Mouse (Mus musculus) limb, embryonic 12.5 days (tissue): ENCODE measurements around the gene Pde9a. TPM values are rescaled to one million over a fixed set of nuclear protein-coding genes. Genes with fewer than 3 reads are reported as not detected.

ENCODE experiments used
- ATAC-seq: fragments of 200-750 bp; cut with Nextera tagmentation; 2 replicates; pipeline ENCODE4 v1.8.0; 2017; ENCODE audit warnings: low read depth, moderate TSS enrichment; ENCODE audit not compliant: insufficient number of reproducible peaks, insufficient read depth, low FRiP score, low TSS enrichment
- H3K27ac ChIP-seq: fragments of 300-500 bp; sonication (generic); 2 replicates; pipeline ENCODE4 v1.5.1; 2016; ENCODE audit warnings: mild to moderate bottlenecking, moderate library complexity
- H3K27me3 ChIP-seq: fragments of 300-500 bp; sonication (generic); 2 replicates; pipeline ENCODE4 v1.6.1; 2016; ENCODE audit warnings: mild to moderate bottlenecking, moderate library complexity
- H3K36me3 ChIP-seq: fragments of 300-500 bp; sonication (generic); 2 replicates; pipeline ENCODE4 v1.6.1; 2016; ENCODE audit warnings: mild to moderate bottlenecking, moderate library complexity
- H3K4me1 ChIP-seq: fragments of 300-500 bp; sonication (generic); replicated peaks from 2 replicates; pipeline ENCODE4 v1.6.1; 2016
- H3K4me2 ChIP-seq: fragments of 300-500 bp; sonication (generic); 2 replicates; pipeline ENCODE4 v1.6.1; 2016; ENCODE audit warnings: mild to moderate bottlenecking, moderate library complexity
- H3K4me3 ChIP-seq: fragments of 300-500 bp; sonication (generic); replicated peaks from 2 replicates; pipeline ENCODE4 v1.5.1; 2016; ENCODE audit warnings: mild to moderate bottlenecking
- H3K9ac ChIP-seq: fragments of 300-500 bp; sonication (generic); replicated peaks from 2 replicates; pipeline ENCODE4 v1.6.1; 2016; ENCODE audit warnings: mild to moderate bottlenecking, moderate library complexity
- H3K9me3 ChIP-seq: fragments of 300-500 bp; sonication (generic); 2 replicates; pipeline ENCODE4 v1.6.1; 2016; ENCODE audit warnings: mild to moderate bottlenecking, moderate library complexity
- WGBS: fragments of 180-500 bp; shearing (Covaris S2); methylation state at CpG from one replicate; pipeline ENCODE4 v1.1.7; 2016; 5-methylcytosine and 5-hydroxymethylcytosine counted together
- polyA plus RNA-seq: library from polyadenylated mRNA; unstranded; fragments of >200 nt; fragmentation: Nextera tagmentation; extraction: Ambion mirVana; gene quantifications from 2 replicates; pipeline ENCODE4 v1.2.1, GENCODE M21; 2016

Gene Pde9a
- polyA plus RNA-seq, 1 experiment from 2014 or later: 29.1 TPM

- Histone ChIP-seq H3K4me2 (peak overlapping the region; percentile 79), H3K4me1 (peaks cover 12% of the 10 kb centered on the region), H3K36me3 (peaks cover 16% of the 10 kb centered on the region), H3K9me3 (no peaks in the 10 kb centered on the region), H3K9ac (peak overlapping the region; percentile 8; the same call in 1 of the 2 replicates), H3K27me3 (no peaks in the 10 kb centered on the region), H3K27ac (peak overlapping the region; percentile 51; the same call in 1 of the 2 replicates), H3K4me3 (peak overlapping the region; percentile 74)
- peak; percentile 24; the same call in 1 of the 2 replicates for ATAC-seq
- 6% methylated on average over 7 of the region's 7 CpGs for WGBS
Measured at GRCm38 (mm10) chr17:31519344-31519945, 133.4 kb downstream of the Pde9a start.

GRCm38 (mm10) chr17:31519946-31520838, 134.2 kb downstream of the Pde9a start, which contains the start of the genes Wdr4 and Ndufv3:
TSS of gene Wdr4 (minus strand) at chr17:31519980.
TSS of gene Ndufv3 (plus strand) at chr17:31520115.
- Histone ChIP-seq H3K36me3 (peaks cover 23% of the 10 kb centered on the region), H3K9ac (peak within 1 kb of the TSS; percentile 63), H3K4me3 (peak within 1 kb of the TSS; percentile 74), H3K4me2 (peak within 1 kb of the TSS; percentile 79), H3K9me3 (no peaks in the 10 kb centered on the region), H3K27me3 (no peaks in the 10 kb centered on the region), H3K4me1 (peaks cover 12% of the 10 kb centered on the region), H3K27ac (peak within 1 kb of the TSS; percentile 59)
- ATAC-seq: peak; percentile 96
- under 1% methylated on average over 45 of the region's 45 CpGs for WGBS

- 15% methylated on average over 3 of the region's 3 CpGs for WGBS
- H3K4me2 ChIP-seq: peak overlapping the region; percentile 79
- H3K4me1 ChIP-seq: peaks cover 12% of the 10 kb centered on the region
- no peaks in the 10 kb centered on the region for H3K9me3 ChIP-seq
- H3K4me3 ChIP-seq: peak overlapping the region; percentile 74
- ATAC-seq: no peak
- peaks cover 30% of the 10 kb centered on the region for H3K36me3 ChIP-seq
- H3K27ac ChIP-seq: no peak overlapping the region
- no peaks in the 10 kb centered on the region for H3K27me3 ChIP-seq
- H3K9ac ChIP-seq: no peak overlapping the region; the same call in 1 of the 2 replicates
Measured at GRCm38 (mm10) chr17:31520895-31521294, 134.9 kb downstream of the Pde9a start.

- Histone ChIP-seq H3K27ac (no peak overlapping the region), H3K36me3 (peaks cover 36% of the 10 kb centered on the region), H3K4me1 (peaks cover 12% of the 10 kb centered on the region), H3K9me3 (no peaks in the 10 kb centered on the region), H3K4me2 (0 out of 2 replicates have a peak overlapping the region, but pooled peaks have one; percentile 79), H3K9ac (no peak overlapping the region), H3K4me3 (no peak overlapping the region), H3K27me3 (no peaks in the 10 kb centered on the region)
- WGBS: 90% methylated on average over 6 of the region's 6 CpGs
- no peak for ATAC-seq
Measured at GRCm38 (mm10) chr17:31521948-31522347, 135.9 kb downstream of the Pde9a start.

GRCm38 (mm10) chr17:31525114-31525513, 139.1 kb downstream of the Pde9a start:
- Histone ChIP-seq H3K27me3 (no peaks in the 10 kb centered on the region), H3K9me3 (no peaks in the 10 kb centered on the region), H3K27ac (no peak overlapping the region), H3K4me1 (peaks cover 12% of the 10 kb centered on the region), H3K4me2 (no peak overlapping the region), H3K9ac (no peak overlapping the region), H3K4me3 (no peak overlapping the region), H3K36me3 (peaks cover 68% of the 10 kb centered on the region)
- ATAC-seq: no peak
- 95% methylated on average over 4 of the region's 4 CpGs for WGBS

GRCm38 (mm10) chr17:31525816-31526215, 139.8 kb downstream of the Pde9a start:
- H3K4me2 ChIP-seq: no peak overlapping the region
- no peaks in the 10 kb centered on the region for H3K9me3 ChIP-seq
- H3K4me1 ChIP-seq: peaks cover 8% of the 10 kb centered on the region
- no peaks in the 10 kb centered on the region for H3K27me3 ChIP-seq
- no peak overlapping the region for H3K27ac ChIP-seq
- no peak overlapping the region for H3K9ac ChIP-seq
- ATAC-seq: no peak
- 96% methylated on average over 3 of the region's 3 CpGs for WGBS
- no peak overlapping the region for H3K4me3 ChIP-seq
- peaks cover 72% of the 10 kb centered on the region for H3K36me3 ChIP-seq

Other genes with a start within 250 kb of the Pde9a start
- gene Tff2, start 241.9 kb upstream of the Pde9a start, polyA plus RNA-seq: not detected in 2 replicates
- not detected in 2 replicates for gene Tff1, start 220.9 kb upstream of the Pde9a start, polyA plus RNA-seq
- gene Tmprss3, start 187.2 kb upstream of the Pde9a start, polyA plus RNA-seq: not detected in 2 replicates
- 0.19 and 0.42 TPM in 2 replicates for gene Ubash3a, start 178.3 kb upstream of the Pde9a start, polyA plus RNA-seq
- gene Rsph1, start 108.8 kb upstream of the Pde9a start, polyA plus RNA-seq: 0.40 and 0.56 TPM in 2 replicates
- 1.5 and 2.1 TPM in 2 replicates for gene Slc37a1, start 99.4 kb upstream of the Pde9a start, polyA plus RNA-seq
- gene Wdr4, start 133.8 kb downstream of the Pde9a start, polyA plus RNA-seq: 42.0 and 43.6 TPM in 2 replicates
- 241 and 250 TPM in 2 replicates for gene Ndufv3, start 133.9 kb downstream of the Pde9a start, polyA plus RNA-seq
- 35.4 and 39.3 TPM in 2 replicates for gene Pknox1, start 178.5 kb downstream of the Pde9a start, polyA plus RNA-seq